Mouse (Mus musculus) B cell, adult (primary cell): ENCODE measurements around the gene Lpo. TPM values are rescaled to one million over a fixed set of nuclear protein-coding genes. Genes with fewer than 3 reads are reported as not detected.

ENCODE experiments used
- total RNA-seq: library from RNA; stranded (reverse); gene quantifications from 4 replicates; pipeline ENCODE4 v1.2.4, GENCODE M21; 2023; ENCODE audit not compliant: inconsistent age

Gene Lpo
- not detected in 4 replicates for total RNA-seq

DNA sequence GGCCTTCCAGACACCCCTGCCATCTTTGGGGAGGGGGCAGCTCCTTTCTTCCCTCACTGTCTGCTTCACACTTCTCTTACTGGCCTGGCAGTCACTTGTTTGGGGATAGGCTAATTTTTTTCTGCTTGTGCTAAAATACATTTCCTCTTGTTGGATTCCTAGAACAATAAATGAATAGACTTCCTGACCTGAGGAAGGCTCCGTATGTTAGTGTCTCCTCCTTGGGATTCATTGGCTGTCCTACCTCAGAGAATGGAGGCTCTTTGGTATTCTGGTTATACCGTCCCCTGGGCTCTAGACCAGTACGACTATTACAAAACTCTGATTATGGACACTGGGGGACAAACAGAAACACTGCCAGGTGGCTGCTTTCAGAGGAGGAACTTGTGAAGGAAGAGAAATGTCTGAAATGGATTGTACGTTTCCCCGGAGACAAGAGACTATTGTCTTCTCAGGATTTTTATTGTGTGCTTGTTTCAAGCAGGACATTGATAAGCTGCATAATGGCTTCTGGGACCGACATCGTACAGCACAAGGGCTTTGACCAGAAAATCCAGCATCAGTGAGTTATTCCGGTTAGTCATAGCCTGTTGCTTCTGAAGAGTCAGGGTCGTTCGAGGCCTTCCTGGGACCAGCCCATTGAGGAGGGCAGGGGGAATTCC is at the start of gene Lpo:
Gene Lpo, minus strand, starts transcription at position 51 of the 662 bp plus-strand sequence.

DNA sequence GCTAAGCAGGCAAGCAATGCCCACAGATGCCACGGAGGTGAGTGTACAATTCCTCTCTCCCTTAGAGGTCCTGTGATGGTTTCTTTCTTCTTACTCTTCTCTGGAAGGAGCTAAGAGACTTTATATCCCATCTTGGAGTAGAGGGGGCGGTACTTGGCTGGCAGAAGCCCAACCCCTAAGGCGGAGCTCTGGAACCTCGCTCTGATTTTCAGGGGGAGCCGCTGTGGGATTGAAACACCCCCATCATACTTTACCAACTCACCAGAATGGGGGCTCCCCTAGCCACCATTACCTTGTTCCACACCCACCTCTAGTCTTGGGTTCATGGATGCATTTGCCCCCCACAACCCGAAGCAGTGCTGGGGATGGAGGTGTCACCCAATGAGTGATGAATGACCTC is 47.3 kb upstream of the Lpo start, which contains the start of gene Epx:
Gene Epx, minus strand, starts transcription at position 101 of the 400 bp plus-strand sequence.

DNA sequence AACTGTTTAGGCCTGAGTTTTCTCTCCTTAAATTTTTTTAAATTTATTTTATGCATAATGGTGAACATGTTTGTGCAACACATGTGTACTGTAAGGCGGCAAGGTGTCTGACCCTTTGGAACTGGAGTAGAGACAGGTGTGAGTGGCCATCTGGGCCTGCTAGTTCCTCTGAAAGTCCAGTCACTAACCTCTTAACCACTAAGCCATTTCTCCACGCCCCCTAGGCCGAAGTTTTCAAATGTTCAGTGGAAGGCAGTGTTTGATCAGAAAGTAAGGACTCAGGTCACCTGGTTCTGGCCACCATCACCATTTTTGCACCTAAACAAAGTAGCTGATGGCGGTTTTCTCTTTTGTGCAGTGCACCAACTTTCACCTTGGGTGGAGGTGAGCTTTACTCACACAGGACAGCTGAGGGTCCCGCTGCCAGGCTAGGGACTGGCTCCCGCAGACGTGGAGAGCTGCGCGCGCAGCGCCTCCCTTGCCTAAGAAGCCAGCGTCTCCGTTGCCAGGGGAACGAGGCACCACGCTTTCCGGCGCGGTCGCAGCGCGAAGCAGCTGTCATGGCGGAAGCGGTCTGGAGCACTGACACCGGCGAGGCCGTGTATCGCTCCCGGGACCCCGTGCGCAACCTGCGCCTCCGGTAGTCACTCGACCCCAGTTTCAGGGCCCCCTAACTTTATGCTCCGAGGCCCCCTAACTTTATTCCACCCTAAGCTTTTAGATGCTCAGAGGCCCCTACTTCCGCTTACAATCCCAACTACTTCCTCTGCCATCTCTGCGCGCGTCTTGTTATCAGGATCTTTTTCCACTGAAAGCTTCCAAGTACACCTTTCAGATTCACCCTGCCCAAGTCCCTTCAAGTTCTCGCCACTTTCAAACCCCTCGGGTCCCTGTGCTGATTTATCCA is 24.9 kb upstream of the Lpo start, which contains the start of gene Mks1:
Gene Mks1, plus strand, starts transcription at position 526 of the 907 bp plus-strand sequence.

DNA sequence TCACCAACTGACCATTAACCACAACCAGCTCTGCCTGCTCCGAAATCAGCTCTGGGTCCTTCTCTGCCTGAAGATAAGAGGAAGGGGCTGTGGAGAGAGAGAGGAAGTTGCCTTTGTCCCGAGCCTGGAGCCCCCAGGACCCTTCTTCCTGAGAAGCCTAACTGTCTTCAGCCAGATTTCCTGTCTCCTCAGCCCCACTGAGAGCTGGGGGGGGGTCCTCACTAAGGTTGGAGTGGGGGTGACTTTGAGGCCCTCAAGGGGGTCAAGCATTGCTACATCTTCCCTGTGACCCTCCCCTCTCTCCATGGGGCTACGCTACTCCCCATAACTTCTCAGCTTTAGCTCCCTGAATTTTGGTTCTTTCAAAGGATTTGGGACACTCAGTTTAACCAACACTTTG is 34.6 kb downstream of the Lpo start, which contains the start of gene Mpo:
Gene Mpo, plus strand, starts transcription at position 122 of the 400 bp plus-strand sequence.

GRCm38 (mm10) chr11:87760301-87761081 is 67.6 kb downstream of the Lpo start, which contains the start of gene Tspoap1:
TSS of gene Tspoap1 (plus strand) at chr11:87760541.

Other genes starting within 250 kb of the Lpo start
- gene Mtmr4, start 236.1 kb downstream of the Lpo start, total RNA-seq = 43.1 to 60.8 TPM (median 51.2 TPM) in 4 replicates
- gene Hsf5, start 211.1 kb downstream of the Lpo start, total RNA-seq = 0.12 to 0.32 TPM (median 0.27 TPM) in 3 of 4 replicates, not detected in the other
- 4.0 to 5.3 TPM (median 4.6 TPM) in 4 replicates for gene Rnf43, start 165.6 kb downstream of the Lpo start, total RNA-seq
- gene Supt4a, start 90.7 kb downstream of the Lpo start, total RNA-seq = 126 to 136 TPM (median 129 TPM) in 4 replicates
- gene Tspoap1, start 67.7 kb downstream of the Lpo start, total RNA-seq = 11.4 to 15.4 TPM (median 12.7 TPM) in 4 replicates
- gene Mpo, start 34.7 kb downstream of the Lpo start, total RNA-seq = 0.26 to 1.4 TPM (median 0.44 TPM) in 4 replicates
- gene Mks1, start 24.9 kb upstream of the Lpo start, total RNA-seq = 15.7 to 17.9 TPM (median 16.7 TPM) in 4 replicates
- gene Epx, start 47.2 kb upstream of the Lpo start, total RNA-seq = 0.29 TPM in 1 of 4 replicates, not detected in the others
- not detected in 4 replicates for gene Olfr462, start 64.0 kb upstream of the Lpo start, total RNA-seq
- not detected in 4 replicates for gene Olfr463, start 69.1 kb upstream of the Lpo start, total RNA-seq
- not detected in 4 replicates for gene Olfr464, start 92.7 kb upstream of the Lpo start, total RNA-seq
- 11.6 to 12.9 TPM (median 12.7 TPM) in 4 replicates for gene Dynll2, start 159.2 kb upstream of the Lpo start, total RNA-seq
- 369 to 392 TPM (median 383 TPM) in 4 replicates for gene Srsf1, start 219.1 kb upstream of the Lpo start, total RNA-seq
- gene Vezf1, start 240.0 kb upstream of the Lpo start, total RNA-seq = 63.2 to 75.5 TPM (median 69.9 TPM) in 4 replicates